Mouse (Mus musculus) retina, embryonic 14.5 days (tissue): ENCODE measurements around the gene BC107364.
"Not testable (repeated sequence)": the region's sequence is repeated elsewhere in the genome, so short reads cannot be mapped to it uniquely, and the experiment has no call there.

Source experiments
- DNase-seq: peaks from one replicate; pipeline ENCODE4 v3.0.0-alpha.2; 2015; ENCODE audit warnings: low spot score

BC107364 gene

DNA sequence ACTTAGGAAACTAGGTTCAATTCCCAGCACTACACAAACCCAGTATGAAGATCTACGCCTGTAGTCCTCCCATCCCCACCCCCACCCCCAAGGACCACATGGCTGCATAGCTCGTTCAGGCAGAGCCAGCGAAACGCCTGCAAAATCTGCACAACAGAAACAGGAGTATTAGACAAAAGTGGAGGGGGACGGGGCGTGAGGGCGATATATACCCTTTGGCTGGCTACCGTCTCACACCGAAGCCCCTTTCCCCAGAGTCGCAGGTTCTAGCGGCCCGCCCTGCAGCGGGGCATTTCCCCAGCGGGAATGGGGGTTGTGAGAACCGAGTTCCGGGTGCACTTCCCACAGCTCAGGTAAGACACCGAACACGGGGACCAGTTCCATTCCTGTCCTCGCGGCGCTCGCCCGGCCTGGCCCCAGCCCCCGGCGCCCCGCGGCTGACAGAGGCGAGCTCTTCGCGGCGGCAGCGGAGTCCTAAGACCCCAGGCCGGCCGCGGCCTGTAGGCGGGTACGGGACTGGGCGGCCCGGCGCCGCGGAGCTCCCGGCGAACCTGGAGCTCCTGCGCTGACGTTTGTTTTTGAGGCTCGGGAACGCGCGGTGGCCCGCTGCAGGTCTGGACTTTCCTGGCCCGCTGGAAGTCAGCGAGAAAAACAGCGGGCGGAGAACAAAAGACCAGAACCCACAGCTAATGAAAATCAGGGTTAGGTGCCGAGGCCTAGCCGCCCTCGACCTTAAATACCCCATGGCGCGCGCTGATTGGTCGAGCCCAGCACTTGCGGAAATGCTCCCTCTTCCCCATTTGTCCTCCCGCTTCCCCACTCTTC, 37.8 kb downstream of the BC107364 start:
- peak; percentile 90 for DNase-seq

DNA sequence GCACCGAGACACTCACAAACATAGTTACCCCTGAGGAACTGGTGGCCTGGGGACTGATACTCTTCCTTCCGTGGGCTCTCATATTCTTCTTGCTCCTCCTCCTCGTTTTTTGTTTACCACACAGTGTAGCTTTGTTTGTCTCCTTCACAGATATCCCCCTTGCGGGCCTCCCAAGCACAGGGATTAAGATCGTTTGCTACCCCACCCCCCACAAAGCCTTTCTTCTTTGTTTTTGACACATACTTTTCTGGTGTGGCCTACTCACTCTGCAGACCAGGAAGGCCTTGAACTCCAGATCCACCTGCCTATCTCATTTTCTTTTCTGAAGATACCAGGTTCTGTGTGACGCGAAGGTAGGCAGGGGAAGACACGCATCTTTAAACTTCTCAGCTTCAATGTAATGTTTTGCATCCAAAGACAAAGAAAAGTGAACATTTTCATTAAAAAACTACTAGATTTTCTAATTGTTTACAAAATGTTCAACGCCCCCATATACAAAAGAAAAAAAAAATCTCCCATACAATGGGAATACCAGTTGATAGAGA, 38.5 kb downstream of the BC107364 start:
- DNase-seq: no peak

DNA sequence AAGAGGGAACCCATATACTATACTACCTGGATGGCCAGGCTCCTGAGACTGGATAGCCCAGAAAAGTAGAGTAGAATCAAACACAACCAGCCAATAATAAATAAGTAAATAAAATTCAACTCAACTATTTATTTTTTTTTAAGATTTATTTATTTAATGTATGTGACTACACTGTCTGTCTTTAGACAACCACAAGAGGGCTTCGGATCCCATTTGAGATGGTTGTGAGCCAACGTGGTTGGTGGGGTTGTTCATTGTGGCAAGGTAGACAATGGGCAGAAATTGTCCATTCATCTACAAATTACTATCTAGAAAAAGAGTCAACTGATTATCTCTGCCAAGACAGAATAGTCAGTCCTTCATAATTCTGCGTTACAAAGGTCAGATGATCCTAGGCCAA, 40.3 kb downstream of the BC107364 start:
- DNase-seq: no peak

DNA sequence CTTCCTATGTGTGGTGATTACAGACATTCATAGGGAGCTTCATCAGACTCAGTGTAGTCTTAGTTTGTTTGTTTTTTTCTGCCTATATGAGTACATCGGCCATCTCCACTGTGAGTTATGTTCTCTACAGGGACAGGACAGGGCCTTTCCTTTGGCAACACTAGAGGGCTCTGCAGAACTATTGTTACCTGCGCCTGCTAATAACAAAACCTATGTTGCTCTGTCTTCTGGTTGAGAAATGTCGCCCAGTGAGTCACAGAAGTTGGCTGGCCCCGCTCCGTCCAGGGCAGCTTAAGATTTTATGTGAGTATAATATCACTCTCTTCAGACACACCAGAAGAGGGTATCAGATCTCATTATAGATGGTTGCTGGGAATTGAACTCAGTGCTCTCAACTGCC, 41.1 kb downstream of the BC107364 start:
- DNase-seq: no peak

DNA sequence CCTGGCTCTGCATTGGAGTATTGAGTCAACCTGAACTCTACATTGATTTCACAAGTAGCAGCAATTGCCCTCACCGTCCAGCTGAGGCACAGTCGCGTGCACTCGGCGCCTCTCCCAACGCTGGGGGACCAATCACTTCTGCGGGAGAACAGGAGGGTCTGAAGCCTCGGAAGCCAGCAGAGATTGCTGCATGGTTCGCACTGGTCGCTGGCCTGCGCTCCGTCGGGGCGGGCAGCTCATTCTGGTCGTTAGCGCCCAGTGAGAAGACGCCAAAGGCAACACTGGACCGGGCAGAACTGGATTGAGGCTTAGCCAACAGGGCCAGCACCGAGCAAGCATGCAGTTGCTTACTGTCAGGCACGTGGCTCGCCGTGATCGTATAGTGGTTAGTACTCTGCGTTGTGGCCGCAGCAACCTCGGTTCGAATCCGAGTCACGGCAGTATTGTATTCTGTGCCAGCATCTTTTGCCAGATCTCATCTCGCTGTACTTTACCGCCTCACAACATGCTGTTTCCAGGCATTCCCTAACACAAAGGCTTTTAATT, 42.3 kb downstream of the BC107364 start:
- DNase-seq: no peak

DNA sequence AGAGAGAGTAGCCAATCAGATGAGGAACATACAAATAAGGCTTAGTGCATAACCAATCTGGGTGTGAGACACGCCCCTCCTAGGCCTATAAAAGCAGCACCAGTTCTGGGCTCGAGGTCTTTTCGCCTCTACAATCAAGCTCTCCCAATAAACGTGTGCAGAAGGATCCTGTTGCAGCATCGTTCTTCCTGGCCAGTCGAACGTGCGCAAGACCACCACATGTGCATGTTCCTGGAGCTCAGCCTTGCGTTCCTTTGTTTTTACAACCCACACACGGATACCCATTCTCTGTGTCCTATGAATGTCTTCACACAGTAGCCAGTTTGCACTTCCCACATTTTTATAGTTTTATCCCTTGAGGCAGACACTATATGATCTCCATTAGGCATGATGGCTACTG, 44.0 kb downstream of the BC107364 start:
- DNase-seq: not testable (repeated sequence)

DNA sequence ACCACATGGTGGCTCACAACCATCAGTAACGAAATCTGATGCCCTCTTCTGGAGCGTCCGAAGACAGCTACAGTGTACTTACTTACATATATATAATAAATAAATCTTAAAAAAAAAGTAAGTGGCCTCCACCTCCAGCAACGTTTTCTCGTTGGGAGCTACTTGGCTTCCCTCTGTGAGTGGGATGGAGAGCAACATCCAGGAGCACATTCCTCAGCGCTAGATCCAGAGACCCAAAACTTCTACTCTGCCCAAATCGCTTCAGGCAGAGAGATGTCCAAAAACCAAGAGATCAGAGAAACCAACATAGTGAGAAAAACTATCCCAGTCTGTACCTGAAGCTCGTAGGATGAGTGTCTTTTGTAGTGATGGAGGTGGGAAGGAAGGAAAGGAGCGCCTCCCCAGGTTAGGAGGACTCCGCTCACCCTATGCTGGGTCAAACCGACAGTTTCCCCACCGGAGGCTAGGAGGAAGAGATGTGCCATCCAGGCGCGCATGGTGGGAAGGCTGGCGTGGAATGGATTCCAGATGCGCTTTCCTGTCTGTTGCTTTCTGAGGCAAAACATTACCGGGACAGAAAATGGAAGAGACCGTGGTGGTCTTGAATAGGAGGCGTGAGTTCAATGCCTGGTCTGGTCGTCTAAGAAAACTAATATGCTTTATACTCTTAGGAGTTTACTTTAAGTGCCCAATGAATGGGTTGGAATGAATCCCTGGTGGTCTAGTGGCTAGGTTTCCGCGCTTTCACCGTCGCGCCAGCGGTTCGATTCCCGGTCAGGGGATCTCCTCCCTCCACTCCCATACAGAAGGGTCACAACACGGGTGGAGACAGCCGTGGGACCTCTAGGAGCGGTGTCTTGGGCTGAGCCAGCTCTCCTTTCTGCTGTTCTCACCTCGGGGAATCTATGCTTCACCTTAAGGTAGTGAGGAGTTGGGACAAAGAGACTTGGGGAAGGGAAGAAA, 46.3 kb downstream of the BC107364 start:
- DNase-seq: no peak

DNA sequence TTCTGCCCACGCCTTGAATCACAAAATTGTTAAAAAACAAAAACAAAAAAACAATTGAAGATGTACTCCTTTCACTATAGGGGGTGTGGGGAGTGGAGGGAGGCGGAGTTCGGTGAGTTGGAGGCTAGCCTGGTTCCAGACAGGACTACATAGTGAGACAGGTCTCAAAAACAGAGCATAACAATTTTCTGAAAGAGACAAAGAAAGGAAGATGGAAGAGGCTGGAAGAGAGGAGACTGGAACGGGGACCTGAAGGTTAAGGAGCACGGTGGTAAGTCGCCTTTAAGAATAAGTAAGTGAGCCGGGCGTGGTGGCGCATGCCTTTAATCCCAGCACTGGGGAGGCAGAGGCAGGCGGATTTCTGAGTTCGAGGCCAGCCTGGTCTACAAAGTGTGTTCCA, 47.1 kb downstream of the BC107364 start:
- no peak for DNase-seq

DNA sequence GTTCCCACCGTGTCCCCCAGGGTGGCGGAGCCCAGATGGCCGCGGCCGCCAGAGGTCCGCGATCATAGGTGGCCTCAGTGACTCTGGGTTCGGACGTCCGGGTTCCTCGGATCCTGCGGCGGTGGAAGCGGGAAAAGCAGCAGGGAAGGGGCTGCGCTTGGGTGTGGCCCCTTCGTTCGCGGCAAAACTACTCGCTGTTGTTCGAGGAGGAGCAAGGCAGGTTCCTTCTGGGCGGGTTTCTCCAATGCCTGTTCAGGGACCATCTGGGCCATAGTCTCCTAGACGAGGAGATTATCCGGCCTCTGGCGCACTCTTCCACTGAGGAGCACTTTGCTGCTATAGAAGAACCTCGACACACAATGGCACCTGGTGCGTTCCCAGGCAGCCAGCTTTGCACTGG, 47.7 kb downstream of the BC107364 start:
- no peak for DNase-seq

DNA sequence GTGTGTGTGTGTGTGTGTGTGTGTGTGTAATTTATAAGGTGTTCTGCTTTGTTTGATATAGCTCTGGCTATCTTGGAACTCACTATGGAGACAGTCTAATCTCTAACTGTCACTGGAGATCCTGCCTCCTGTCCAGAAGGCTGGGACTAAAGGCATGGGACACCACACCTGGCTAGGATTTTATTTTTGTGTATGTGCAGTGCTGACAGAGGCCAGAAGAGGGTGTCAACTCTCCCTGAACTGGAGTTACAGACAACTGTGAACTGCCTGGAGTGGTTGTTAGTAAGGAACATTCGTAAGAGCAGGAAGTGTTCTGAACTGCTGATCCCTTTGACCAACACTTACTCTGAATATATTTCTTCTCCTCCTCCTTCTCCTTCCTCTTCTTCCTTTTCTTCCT, 49.1 kb downstream of the BC107364 start:
- DNase-seq: no peak

DNA sequence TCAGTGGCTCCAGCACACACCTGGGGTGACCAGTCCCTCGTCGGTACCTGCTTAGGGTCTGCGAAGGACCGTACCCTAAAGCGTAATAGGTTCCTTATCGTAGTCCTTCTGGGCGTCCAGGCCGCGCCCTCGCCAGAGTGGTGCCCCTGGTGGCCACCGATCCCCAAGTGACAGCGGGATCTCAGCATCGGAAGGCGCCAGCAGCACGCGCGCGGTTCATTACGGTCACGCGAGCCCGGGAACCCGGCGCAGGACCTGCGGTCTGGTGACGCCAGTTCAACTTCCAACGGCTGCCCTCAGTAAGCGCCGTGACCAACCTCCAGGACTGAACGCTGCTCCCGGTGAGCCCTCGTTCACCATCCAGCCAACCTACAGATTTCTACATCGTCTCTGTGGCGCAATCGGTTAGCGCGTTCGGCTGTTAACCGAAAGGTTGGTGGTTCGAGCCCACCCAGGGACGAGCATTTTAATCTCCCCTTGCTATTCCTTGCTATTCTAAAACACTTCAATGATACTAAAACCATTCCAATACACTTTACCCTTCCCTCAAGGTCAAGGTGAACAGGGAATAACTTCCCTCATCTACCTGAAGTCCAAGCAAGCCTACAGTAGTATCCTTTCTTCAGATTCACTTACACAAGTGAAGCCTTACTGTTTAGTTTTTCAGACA, 50.1 kb downstream of the BC107364 start:
- DNase-seq: peak; percentile 53

DNA sequence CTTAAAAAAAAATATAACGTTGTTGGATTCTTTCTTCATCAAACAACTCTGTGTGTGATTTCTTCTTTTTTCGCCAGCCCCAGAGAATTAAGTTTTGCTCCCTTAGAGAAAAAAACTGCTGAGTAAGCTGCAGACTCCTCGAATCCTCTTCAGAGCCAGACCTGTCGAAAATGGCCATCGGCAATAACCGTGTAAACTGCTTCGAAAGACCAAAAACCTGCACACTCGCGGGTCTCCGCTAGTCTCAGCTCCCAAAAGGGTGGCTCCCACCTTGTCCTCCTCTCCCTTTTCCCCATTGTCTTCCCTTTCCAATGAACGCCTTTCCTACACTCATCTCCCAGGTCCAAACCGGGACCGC, 50.7 kb downstream of the BC107364 start:
- no peak for DNase-seq

DNA sequence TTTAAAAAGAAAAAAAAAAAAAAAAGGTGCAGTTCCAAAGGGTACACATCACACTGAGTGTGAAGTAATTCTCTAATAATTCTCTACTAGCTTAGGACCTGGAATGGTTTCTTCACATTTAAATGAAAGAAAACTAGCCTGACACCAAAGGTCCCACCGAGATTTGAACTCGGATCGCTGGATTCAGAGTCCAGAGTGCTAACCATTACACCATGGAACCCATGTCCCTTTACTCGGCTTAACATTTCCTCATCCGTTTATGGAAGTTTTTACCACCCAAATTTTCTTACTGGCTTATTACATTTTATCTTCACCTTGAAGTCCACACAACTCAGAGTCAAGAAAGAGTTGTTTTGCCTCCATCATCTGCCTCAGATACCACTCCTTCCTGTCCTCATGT, 53.2 kb downstream of the BC107364 start:
- no peak for DNase-seq

DNA sequence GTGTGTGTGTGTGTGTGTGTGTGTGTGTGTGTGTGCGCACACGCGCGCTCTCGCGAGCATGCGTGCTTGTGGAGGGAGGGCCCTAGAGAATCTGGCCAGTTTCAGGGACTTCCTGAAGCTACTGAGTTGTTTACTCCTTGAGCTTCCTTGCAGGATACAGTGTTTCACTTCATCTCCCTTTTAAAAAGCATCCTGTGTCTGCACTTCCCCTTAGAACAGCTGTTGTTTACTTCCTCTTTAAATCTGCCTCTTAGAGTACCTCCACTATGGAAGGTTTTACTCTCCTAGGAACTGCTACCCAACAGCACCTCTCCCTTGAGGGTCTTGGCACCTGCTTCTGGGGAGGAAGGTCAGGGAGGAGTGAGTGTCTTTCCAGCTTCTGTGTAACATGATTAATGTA, 55.2 kb downstream of the BC107364 start:
- DNase-seq: no peak

DNA sequence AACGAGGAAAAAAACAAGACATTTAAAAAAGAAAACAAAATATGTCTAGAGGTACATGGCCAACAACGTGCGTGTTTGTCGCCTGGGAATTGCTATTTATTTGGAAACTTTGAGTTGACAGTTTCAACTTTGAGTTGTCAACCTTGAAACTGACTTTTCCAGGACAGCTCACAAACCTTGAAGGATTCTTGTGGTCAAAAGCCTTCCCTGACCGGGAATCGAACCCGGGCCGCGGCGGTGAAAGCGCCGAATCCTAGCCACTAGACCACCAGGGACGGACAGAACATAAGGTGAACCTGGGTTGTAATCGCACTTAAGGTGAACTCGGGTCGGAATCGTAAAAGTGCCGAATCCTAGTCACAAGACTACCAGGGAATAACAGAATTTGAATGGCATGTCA, 64.9 kb downstream of the BC107364 start:
- not testable (repeated sequence) for DNase-seq
